Mouse (Mus musculus): ENCODE data around the gene Arsg.

GRCm38 (mm10) chr11:109491844-109492243, 18.7 kb downstream of the Arsg start:
- TF ChIP-seq CTCF (IDR thresholded peaks at IDR 0.05; ENCODE audit: borderline replicate concordance, control insufficient read depth, extremely low read depth, insufficient read depth, low read length, poor library complexity) (no peak), POLR2A (IDR thresholded peaks at IDR 0.05; ENCODE audit: control insufficient read depth, extremely low read depth, insufficient read depth, low read length, poor library complexity) (no peak)
